Mouse (Mus musculus) retina, adult 2 months (tissue): Measurements from ENCODE around the gene Ahcyl1.
"Not testable (repeated sequence)": the region's sequence is repeated elsewhere in the genome, so short reads cannot be mapped to it uniquely, and the experiment has no call there.

Experiments
- DNase-seq: peaks from one replicate; pipeline ENCODE4 v3.0.0-alpha.2; 2012; ENCODE audit warnings: low read depth, low spot score

Ahcyl1 gene

DNA sequence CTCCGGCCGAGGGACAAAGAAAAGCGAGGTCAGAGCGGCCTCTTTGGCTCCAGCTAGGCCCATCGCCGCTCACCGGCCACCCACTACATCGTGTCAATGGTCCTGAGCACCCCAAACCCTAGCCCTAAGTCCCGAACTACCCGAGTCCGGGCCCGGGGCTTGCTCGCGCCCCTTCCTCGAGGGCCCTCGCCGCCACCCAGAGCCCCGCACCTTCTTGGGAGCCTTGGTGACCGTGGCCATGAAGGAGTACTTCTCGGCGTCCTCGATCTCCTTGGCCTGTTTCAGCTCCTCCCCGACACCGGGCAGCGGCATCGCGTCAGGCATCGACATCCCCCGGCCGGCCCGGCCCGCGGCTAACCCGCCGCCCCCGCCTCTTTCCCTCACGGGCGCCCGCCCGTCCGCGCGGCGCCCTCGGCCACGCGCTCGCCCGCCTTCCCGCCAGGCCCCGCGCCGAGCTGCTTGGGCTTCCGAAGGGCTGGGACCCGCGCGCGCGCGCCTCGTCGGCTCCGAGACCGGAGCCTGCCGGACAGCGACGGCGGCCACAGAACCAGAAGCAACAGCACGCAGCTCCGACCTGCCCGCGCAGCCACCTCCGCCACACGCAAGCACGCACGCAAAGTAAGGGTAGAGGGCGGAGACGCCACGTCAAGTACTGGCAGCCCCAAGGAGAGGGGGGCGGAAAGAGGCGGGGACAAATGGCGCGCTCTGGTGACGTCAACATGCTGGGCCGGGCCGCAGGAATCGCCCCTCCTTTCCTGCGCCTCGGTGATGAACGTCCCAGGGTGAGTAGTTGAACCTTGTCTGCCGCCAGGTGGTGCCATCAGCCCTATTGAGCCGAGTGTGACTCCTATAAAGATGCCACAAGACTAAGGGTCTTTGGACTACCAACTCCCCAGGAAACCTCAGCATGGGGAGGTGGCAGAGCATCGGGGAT lies at the start of gene Ahcyl1:
Gene Ahcyl1 (minus strand): TSS at position 613 of the 934 bp plus-strand sequence.
- peak; percentile 95 for DNase-seq

DNA sequence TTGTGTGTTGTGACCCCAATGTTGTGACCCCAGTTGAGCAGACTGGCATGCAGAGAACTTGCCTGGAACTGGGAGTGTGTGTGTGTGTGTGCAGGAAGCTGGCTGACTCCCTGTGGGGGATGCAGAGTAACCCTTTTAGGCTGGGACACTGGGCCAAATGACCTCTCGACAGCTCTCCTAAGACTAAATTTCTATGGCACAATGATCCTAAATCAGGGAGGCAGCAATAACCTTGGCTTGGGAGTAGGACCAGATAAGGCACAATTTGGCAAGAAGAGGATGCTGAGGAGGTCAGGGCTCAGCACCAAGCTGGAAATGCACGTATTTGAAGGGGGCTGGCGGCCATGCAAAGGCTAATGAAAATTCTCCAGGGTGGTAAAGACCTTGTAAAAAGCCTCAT lies 49.7 kb upstream of the Ahcyl1 start:
- no peak for DNase-seq

DNA sequence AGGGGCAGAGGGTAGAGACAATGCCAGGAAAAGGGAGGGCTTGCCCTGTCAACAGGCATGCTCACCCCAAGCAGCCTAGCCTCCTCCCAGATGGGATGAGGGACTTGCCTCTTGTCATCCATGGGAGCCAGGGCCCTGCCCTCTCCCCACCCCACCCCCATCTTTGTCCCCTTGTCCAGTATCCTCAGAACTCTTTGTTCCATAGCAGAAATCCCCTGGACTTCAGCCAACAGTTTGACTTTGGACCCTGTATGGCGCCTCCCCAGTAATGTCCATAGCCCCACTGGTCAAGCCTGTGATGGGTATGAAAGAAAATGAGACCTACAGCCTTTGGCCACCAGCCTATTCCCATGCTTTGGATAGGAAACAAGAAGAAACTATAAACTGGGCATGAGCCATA lies 47.3 kb upstream of the Ahcyl1 start:
- no peak for DNase-seq

DNA sequence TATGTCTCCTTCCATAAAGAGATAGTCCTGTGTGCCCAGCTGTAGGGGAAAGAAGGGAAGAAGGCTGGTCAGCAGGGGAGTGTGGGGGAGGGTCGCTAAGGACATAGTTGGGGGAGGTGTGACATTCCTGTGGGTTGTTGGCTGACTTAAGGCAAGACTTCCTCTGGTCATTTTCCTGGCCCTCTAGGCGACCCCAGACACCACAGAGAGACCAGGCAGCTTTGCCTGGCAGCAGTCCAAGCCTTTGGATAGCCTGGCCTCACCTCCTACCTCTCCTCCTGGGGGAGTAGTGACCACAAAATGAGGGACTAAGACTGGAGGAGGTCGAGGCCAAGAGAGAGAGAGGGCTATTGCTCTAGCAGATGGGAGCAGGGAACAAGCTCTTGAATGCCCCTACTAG lies 46.7 kb upstream of the Ahcyl1 start:
- no peak for DNase-seq

DNA sequence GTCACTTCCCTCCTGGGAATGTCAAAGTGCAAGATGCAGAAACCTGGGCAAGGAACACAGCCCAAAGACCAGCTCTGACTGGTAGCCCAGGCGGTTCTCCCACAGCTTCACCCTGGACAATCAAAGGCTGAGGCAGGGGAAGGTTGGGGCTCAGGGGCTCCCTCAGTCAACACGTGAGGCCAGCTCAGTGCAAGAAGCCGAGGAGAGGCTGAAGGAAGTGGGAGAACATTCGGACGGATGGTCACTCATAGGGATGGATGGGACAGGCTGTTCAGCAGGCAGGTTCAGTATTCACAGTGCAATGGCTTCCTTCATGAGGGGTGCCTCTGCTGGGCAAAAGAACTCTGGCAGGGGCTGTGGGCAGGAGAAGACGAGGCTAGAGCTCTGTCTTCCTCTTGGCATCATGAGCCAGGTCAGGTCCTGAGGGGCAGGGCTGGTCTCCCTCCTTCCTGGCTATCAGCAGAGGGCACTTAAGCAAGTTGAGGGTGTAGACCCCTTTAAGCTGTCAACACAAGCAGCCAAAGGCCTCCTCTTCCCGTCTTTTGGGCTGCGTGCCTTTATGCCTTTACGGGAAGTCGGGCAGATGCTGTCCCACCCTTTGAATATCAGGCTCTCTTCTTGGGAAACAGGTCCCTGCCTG lies 45.8 kb upstream of the Ahcyl1 start:
- no peak for DNase-seq

DNA sequence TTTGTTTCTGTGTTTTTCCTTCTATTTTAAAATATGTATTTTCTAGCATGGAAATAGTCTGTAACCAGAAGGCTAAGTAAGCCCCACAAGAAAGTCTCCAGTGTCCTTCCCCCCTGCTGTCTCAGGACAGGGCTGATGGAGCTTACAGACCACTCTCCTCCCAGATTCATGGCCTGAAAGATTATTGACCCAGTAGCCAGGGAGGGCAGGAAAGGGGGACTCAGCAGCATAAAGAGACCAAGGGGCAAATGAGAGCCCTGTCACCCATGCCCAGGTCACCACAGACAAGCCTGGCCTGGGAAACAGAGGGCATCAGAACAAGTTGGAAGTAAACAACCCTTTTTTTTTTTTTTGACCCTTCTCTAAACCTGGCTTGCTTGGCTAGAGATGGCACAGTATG lies 45.0 kb upstream of the Ahcyl1 start:
- DNase-seq, result no peak

DNA sequence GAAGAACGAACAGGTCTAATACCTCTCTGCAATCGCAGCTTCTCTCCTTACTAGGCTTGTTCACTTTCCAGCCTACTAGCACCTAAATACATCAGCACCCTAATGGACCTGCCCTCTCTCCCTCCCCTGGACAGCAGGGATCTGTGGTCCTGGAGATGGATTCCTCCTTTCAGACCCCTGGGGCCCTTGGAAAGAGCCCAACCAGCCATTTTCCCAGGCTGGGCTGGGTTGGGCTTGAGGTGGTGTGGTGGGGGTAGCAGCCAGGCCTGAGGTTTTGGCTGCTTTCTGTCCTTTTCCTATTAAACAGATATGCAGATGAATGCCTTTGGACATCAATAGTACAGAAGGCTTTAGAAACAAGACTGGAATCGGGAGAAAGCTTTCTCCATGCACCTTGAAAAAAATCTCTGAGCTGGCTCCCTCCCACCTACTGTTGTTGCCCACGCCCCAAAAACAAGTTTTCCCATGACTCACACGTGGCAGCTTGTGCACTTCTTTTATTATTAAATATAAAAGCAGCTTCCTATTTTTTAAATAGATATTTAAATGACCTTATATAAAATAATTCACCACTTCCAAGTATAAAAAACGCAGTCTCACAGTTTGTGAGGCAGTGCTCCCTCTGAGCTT lies 44.3 kb upstream of the Ahcyl1 start:
- DNase-seq, result no peak

DNA sequence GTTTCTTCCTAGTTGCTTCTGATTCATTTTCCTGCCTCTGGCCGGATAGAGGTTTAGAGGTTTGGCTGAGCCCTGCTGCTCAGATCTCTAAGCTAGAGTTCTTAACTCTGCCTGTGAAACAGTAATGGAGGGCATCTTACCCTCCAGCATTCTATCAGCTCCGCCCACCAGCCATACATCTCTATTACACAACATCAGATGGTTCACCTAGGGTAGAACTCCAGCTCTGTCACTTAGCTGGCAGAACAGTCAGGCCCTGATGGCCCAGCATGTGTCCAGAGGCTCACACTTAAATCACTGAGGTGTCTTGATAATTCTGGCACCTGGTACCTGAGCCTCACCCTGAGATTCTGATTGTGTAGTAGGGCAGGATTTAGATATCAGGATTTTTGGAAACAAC lies 43.6 kb upstream of the Ahcyl1 start:
- DNase-seq, result no peak

DNA sequence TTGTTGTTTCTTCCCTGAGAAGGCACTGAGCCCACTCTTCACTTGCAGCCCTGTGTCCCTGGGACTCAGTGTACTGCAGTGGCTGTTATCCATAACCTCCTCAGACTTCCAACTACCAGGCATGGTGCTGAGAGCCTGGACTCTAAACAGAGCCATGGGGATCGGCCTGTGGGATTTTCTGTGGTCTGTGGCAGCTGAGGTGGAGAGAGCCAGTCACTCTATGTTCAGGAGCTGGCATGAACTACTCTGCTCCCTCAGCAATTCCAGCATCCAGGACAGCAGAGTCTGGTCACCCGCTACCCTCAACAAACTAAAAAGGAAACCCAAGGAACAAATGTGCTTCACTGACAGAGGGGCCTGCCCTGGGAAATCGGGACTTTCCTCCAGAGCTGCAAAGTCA lies 43.1 kb upstream of the Ahcyl1 start:
- DNase-seq, result no peak

DNA sequence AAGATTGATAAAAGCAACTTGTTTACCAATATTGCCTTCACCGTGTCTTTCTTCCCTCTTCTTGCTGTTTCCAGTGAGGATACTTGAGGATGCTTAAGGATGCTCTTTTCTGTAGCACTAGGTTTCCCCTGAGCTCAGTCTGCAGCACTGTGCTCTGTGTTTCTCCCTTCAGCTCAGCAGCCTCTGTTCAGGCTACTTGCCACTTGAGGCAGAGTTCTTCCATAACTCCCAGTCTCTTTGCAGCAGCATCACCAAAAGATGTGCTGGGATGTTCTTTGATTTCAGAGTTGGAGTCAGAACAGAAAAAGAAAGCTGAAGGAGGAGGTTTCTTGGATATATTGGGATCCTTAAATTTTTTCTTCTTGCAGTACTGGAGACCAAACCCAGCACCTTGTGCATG lies 42.3 kb upstream of the Ahcyl1 start:
- DNase-seq, result no peak

DNA sequence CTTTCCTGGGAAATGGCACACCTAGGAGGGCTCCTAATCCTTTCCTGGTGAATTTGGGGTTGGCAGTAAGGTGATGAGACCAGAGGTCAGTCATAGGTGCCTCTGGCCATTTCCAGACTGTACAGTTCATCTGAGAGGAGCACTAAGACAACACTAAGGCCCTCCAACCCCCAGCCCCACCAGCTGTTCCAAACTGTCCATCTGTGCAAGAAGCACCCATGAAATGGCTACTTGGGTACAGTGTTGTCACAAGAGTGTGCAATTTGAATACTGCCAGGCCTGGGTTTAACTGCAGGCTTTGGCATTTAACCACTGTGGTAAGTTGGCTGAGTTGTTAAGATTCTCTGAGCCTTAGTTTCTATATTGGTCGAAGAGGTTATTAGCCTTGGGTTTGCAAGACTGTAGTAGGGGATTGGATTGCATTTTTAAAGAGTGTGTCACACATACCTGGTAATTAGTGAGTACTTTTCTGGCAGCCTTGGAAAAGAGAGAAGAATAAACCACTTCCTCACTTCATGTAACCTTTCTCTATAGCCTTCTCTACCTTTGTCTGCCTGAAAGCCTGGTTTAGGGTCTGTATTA lies 41.3 kb upstream of the Ahcyl1 start:
- DNase-seq, result no peak

DNA sequence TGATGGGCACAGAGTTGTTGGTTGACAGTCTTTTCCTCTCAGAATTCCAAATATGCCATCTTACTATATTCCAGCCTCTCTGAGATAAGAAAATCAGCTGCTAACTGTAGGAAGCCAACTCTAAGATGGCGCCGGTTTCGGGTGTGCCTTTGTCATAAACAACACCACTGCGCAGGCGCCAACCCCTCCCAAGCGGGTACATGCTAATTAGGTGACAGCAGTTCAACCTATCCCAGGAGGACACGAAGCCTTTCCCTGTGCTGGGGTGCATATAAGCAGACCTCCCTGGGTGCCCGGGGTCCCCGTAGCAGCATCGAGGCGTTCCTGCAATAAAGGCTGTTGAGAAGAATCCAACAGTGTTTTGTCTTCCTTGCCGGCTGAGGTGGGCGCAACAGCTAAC lies 39.3 kb upstream of the Ahcyl1 start:
- not testable (repeated sequence) for DNase-seq

DNA sequence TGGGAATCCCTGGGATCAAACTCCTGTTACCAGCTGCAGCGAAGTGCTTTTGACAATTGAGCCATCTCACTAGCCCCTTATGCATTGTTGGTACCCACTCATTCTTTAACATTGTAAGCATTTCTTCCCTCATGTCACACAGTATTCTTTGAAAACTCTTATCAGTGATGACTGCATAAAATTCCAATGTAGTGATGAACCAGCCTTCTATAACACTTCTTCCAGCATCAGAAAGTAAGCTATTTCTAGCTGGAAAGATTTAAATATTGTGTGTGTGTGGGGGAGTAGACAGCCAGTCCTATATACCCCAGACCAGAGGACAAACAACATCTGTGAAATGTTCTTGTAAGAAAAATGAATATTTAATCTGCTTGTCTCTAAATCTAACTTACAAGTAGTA lies 37.0 kb upstream of the Ahcyl1 start:
- no peak for DNase-seq

DNA sequence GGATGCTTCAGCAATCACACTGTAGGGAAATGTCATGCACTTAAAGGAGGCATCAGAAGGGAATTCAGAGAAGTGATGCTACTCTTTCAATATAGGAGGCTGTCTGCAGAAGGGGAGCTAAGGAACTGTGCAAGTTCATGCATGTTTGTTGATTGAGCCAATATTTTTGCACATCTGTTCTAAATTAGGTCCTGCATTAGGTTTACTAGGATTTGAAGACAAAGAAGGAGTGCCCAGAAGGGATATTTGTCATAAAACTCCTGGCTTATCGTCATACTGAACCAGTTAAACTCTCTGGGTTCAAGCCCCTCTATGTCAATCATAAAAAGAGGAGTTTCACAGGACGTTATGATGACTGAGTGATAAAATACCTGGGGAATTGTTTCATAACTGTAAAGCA lies 33.9 kb upstream of the Ahcyl1 start:
- DNase-seq, result no peak

DNA sequence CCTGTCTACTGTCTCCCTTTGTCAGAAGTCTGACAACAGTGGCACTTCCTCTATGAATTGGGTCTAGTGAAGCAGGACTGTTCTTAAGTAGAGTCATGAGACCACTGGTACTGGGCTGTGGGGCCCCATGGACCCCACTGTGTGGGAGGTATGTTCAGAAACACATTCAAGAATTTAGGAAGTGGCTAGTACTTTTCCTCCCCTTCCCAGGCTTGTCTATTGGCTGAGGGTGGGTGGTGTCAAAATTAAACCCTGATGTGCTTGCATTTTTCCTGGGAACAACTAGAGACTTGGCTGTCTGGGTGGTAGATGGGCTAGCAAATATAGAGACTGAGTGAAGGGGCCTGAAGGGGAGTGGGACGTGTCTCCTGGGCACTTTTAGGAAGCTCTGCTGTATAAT lies 32.1 kb upstream of the Ahcyl1 start:
- DNase-seq, result no peak

DNA sequence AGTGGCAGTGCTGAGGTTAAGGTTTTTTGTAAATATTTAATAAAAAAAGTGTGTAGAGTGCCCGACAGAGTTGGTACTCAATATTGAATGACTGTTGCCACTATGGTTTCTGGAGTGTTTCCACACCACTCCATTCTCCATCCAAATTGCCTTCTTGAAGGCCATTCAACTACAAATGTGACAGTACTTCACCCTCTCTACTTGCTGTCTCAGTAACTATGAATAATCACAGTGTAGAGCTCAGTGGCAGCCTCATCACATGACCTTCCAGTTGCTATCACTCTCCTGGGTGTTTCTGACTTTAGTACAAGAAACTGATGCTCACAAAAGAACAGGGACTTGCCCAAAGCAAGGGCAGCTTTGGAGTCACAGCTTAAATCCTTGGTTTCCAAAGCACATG lies 19.6 kb upstream of the Ahcyl1 start:
- no peak for DNase-seq

DNA sequence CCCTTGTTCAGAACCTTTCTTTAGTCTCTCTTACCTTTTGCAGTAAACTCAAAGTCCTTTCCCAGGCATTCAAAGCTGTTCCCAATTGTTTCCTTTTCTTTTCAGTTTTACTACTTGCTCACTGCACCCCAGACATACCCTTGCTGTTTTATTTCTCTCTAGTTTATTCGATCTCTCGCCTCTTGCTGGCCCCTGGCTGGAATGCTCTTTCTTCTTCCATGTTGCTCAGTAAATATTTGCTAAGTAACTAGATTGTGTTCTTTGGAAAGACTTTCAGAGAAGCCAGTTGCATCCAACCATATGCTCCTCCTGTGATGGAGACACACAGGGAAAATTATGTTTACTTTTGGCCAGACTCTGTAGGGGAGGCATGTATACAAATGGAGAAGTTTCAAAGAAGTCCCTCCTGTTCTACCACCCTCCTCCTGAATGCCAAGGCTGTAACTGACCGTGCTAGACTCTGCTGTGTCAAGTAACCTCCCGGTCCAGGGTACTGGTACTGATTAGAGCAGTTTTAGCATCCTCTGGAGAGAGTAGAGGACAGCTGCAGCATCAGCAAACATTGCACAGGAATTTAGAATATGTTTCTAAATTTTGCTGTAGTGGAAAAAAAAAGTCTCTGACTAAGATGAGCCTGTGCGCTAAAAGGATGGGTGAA lies 18.0 kb upstream of the Ahcyl1 start:
- no peak for DNase-seq

DNA sequence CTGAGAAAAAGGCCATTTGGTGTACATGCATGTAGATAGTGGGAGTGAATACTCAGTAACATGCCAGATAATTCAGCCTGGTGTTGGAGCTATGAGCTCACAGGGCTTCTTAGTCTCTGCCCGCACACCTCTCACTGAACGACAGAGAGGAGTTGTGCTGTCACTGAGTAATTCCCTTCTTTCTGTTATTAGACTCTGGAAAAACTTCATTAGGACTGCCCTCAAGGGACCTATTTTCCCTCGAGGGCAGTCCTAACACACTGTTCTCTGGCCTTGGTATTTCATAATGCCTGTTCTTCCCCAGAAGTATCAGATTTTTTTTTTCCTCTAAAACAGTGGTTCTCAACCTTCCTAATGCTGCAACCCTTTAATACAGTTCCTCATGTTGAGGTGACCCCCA lies 15.7 kb upstream of the Ahcyl1 start:
- DNase-seq, result no peak

DNA sequence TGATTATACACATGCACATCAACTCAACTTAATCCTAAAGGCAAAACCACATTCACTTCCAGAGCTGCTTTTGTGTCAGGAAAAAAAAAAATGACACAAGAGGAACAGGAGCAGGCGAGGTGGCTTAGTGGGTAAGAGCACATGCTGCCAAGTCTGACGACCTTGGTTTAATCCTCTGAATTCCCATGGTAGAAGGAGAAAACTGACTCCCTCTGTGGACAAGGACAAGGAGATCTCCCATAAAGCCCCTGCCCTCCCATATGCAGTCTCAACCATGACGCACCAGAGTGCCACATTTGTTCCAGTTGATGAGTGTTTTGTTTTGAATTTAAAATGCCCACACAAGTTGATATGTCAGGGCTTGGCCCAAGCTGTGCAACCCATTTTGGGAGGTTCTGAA lies 12.8 kb upstream of the Ahcyl1 start:
- no peak for DNase-seq

DNA sequence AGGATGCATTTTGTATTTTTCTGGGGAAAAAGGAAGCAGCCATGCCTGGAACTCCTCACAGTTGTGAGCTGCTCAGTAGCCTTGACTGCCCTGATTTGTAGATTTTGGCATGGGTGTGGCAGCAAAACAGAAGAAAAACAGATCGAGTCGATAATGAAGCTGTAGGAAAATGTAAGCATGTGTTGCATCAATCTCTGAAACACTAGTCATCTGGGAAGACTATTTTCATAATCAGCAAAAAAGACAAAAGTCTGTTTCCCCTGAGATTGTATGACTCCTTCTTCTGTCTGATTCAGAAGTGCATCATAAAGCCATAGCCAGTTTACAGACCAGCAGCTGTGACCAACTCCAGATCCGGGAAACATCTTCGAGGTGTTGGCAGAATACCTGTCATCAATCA lies 10.9 kb upstream of the Ahcyl1 start:
- no peak for DNase-seq

DNA sequence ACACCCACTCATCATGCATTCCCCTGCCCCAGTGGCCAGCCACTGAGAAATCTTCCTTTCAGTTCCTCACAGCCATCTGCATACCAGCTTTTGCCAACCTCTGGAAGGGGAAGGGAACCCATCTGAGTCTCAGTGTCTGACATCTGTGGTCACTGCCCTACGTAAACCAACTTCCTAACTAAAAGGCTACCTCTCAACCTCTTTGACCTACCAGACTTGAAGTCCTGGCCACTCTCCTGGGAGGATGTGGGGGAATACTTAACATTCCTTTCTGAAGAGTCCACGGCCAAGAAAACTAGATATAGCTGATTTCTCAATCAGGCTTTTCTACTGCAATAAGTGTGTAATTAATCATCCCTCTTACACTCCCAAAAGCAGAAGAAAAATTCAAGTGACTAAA lies 9.8 kb upstream of the Ahcyl1 start:
- DNase-seq, result no peak

DNA sequence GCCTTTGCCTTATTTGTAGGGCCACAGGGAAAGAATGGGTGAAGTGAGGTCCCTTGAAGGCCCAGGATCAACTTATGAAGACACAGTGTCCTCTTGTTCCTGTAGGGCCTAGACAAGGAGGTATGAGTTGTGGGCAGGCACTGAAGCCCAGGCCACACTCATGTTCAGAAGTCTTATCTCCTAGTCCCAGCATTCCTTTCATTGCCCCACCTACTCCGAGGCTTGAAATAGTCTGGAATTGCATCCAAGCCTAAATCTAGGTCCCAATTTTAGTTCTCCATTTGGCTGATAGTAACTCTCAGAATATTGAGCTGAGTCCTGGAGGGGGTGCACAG lies 8.0 kb upstream of the Ahcyl1 start:
- DNase-seq, result no peak
